Mouse (Mus musculus): ENCODE data around the gene Rspo1. TPM values are rescaled to one million over a fixed set of nuclear protein-coding genes. Genes with fewer than 3 reads are reported as not detected.

The Rspo1 gene
- polyA plus RNA-seq, 1 experiment from 2014 or later, result 56.2 TPM

- Histone ChIP-seq H3K4me1 (replicated peaks; ENCODE audit: control insufficient read depth, insufficient read depth, low read length) (peaks cover 18% of the 10 kb centered on the region), H3K4me2 (ENCODE audit: low read depth, low read length, severe bottlenecking) (no peak overlapping the region), H3K9ac (ENCODE audit: low read length) (no peak overlapping the region; the same call in 1 of the 2 replicates), H3K9me3 (ENCODE audit: control insufficient read depth, low read length) (no peaks in the 10 kb centered on the region), H3K27me3 (ENCODE audit: control insufficient read depth, insufficient read depth, low read length) (no peaks in the 10 kb centered on the region), H3K36me3 (ENCODE audit: control insufficient read depth, insufficient read depth, low read length) (no peaks in the 10 kb centered on the region), H3K4me3 (ENCODE audit: low read depth, low read length) (no peak overlapping the region), H3K27ac (ENCODE audit: low read depth, low read length) (peak overlapping the region; percentile 53)
- ATAC-seq (replicated peaks; ENCODE audit: low FRiP score) (no peak), DNase-seq (ENCODE audit: low spot score) (no peak)
- 47% methylated on average over 6 of the region's 6 CpGs for WGBS
Observed at GRCm38 (mm10) chr4:124968711-124969110, 17.5 kb upstream of the Rspo1 start.

GRCm38 (mm10) chr4:124969219-124969848 lies 16.9 kb upstream of the Rspo1 start:
- DNase-seq (ENCODE audit: low spot score), result peak; percentile 40
- peaks cover 18% of the 10 kb centered on the region for H3K4me1 ChIP-seq (replicated peaks; ENCODE audit: control insufficient read depth, insufficient read depth, low read length)
- H3K4me2 ChIP-seq (ENCODE audit: low read depth, low read length, severe bottlenecking), result no peak overlapping the region
- H3K27ac ChIP-seq (ENCODE audit: low read depth, low read length), result peak overlapping the region; percentile 53
- no peak overlapping the region for H3K9ac ChIP-seq (ENCODE audit: low read length)
- WGBS, result 74% methylated on average over 7 of the region's 7 CpGs
- H3K9me3 ChIP-seq (ENCODE audit: control insufficient read depth, low read length), result no peaks in the 10 kb centered on the region
- no peaks in the 10 kb centered on the region for H3K27me3 ChIP-seq (ENCODE audit: control insufficient read depth, insufficient read depth, low read length)
- no peak for ATAC-seq (replicated peaks; ENCODE audit: low FRiP score)
- H3K36me3 ChIP-seq (ENCODE audit: control insufficient read depth, insufficient read depth, low read length), result no peaks in the 10 kb centered on the region
- H3K4me3 ChIP-seq (ENCODE audit: low read depth, low read length), result no peak overlapping the region

GRCm38 (mm10) chr4:124970194-124970593 lies 16.0 kb upstream of the Rspo1 start:
- H3K4me3 ChIP-seq (ENCODE audit: low read depth, low read length), result no peak overlapping the region
- no peaks in the 10 kb centered on the region for H3K27me3 ChIP-seq (ENCODE audit: control insufficient read depth, insufficient read depth, low read length)
- WGBS, result 74% methylated on average over 11 of the region's 11 CpGs
- no peaks in the 10 kb centered on the region for H3K9me3 ChIP-seq (ENCODE audit: control insufficient read depth, low read length)
- H3K4me1 ChIP-seq (replicated peaks; ENCODE audit: control insufficient read depth, insufficient read depth, low read length), result peaks cover 15% of the 10 kb centered on the region
- no peak overlapping the region for H3K4me2 ChIP-seq (ENCODE audit: low read depth, low read length, severe bottlenecking)
- no peak overlapping the region for H3K27ac ChIP-seq (ENCODE audit: low read depth, low read length)
- DNase-seq (ENCODE audit: low spot score) (peak; percentile 39), ATAC-seq (replicated peaks; ENCODE audit: low FRiP score) (no peak)
- no peaks in the 10 kb centered on the region for H3K36me3 ChIP-seq (ENCODE audit: control insufficient read depth, insufficient read depth, low read length)
- no peak overlapping the region for H3K9ac ChIP-seq (ENCODE audit: low read length)

GRCm38 (mm10) chr4:124970677-124971076 lies 15.6 kb upstream of the Rspo1 start:
- Histone ChIP-seq H3K27ac (ENCODE audit: low read depth, low read length) (no peak overlapping the region), H3K9ac (ENCODE audit: low read length) (no peak overlapping the region), H3K9me3 (ENCODE audit: control insufficient read depth, low read length) (no peaks in the 10 kb centered on the region), H3K36me3 (ENCODE audit: control insufficient read depth, insufficient read depth, low read length) (no peaks in the 10 kb centered on the region), H3K4me1 (replicated peaks; ENCODE audit: control insufficient read depth, insufficient read depth, low read length) (peaks cover 11% of the 10 kb centered on the region), H3K4me2 (ENCODE audit: low read depth, low read length, severe bottlenecking) (no peak overlapping the region), H3K27me3 (ENCODE audit: control insufficient read depth, insufficient read depth, low read length) (no peaks in the 10 kb centered on the region), H3K4me3 (ENCODE audit: low read depth, low read length) (no peak overlapping the region)
- no peak for ATAC-seq (replicated peaks; ENCODE audit: low FRiP score)
- 36% methylated on average over 5 of the region's 5 CpGs for WGBS
- peak; percentile 48 for DNase-seq (ENCODE audit: low spot score)

- H3K27me3 ChIP-seq (ENCODE audit: control insufficient read depth, insufficient read depth, low read length), result no peaks in the 10 kb centered on the region
- H3K36me3 ChIP-seq (ENCODE audit: control insufficient read depth, insufficient read depth, low read length), result no peaks in the 10 kb centered on the region
- no peak for DNase-seq (ENCODE audit: low spot score)
- no peak overlapping the region for H3K4me2 ChIP-seq (ENCODE audit: low read depth, low read length, severe bottlenecking)
- H3K4me1 ChIP-seq (replicated peaks; ENCODE audit: control insufficient read depth, insufficient read depth, low read length), result peaks cover 11% of the 10 kb centered on the region
- WGBS, result 83% methylated on average over 8 of the region's 8 CpGs
- H3K27ac ChIP-seq (ENCODE audit: low read depth, low read length), result no peak overlapping the region
- H3K9ac ChIP-seq (ENCODE audit: low read length), result no peak overlapping the region
- no peaks in the 10 kb centered on the region for H3K9me3 ChIP-seq (ENCODE audit: control insufficient read depth, low read length)
- no peak for ATAC-seq (replicated peaks; ENCODE audit: low FRiP score)
- H3K4me3 ChIP-seq (ENCODE audit: low read depth, low read length), result no peak overlapping the region
Observed at GRCm38 (mm10) chr4:124971094-124971493, 15.1 kb upstream of the Rspo1 start.

- WGBS, result 65% methylated on average over 9 of the region's 9 CpGs
- Histone ChIP-seq H3K4me3 (ENCODE audit: low read depth, low read length) (no peak overlapping the region), H3K9me3 (ENCODE audit: control insufficient read depth, low read length) (no peaks in the 10 kb centered on the region), H3K4me1 (replicated peaks; ENCODE audit: control insufficient read depth, insufficient read depth, low read length) (peaks cover 11% of the 10 kb centered on the region), H3K4me2 (ENCODE audit: low read depth, low read length, severe bottlenecking) (no peak overlapping the region), H3K9ac (ENCODE audit: low read length) (no peak overlapping the region), H3K27ac (ENCODE audit: low read depth, low read length) (no peak overlapping the region), H3K36me3 (ENCODE audit: control insufficient read depth, insufficient read depth, low read length) (no peaks in the 10 kb centered on the region), H3K27me3 (ENCODE audit: control insufficient read depth, insufficient read depth, low read length) (no peaks in the 10 kb centered on the region)
- ATAC-seq (replicated peaks; ENCODE audit: low FRiP score) (no peak), DNase-seq (ENCODE audit: low spot score) (peak; percentile 50)
Observed at GRCm38 (mm10) chr4:124972316-124972715, 13.9 kb upstream of the Rspo1 start.

GRCm38 (mm10) chr4:124973296-124973695 lies 12.9 kb upstream of the Rspo1 start:
- H3K4me2 ChIP-seq (ENCODE audit: low read depth, low read length, severe bottlenecking), result no peak overlapping the region
- no peak overlapping the region for H3K27ac ChIP-seq (ENCODE audit: low read depth, low read length)
- no peaks in the 10 kb centered on the region for H3K9me3 ChIP-seq (ENCODE audit: control insufficient read depth, low read length)
- no peak for ATAC-seq (replicated peaks; ENCODE audit: low FRiP score)
- no peak overlapping the region for H3K4me3 ChIP-seq (ENCODE audit: low read depth, low read length)
- DNase-seq (ENCODE audit: low spot score), result no peak
- no peak overlapping the region for H3K9ac ChIP-seq (ENCODE audit: low read length)
- 81% methylated on average over 2 of the region's 2 CpGs for WGBS
- no peaks in the 10 kb centered on the region for H3K27me3 ChIP-seq (ENCODE audit: control insufficient read depth, insufficient read depth, low read length)
- no peaks in the 10 kb centered on the region for H3K36me3 ChIP-seq (ENCODE audit: control insufficient read depth, insufficient read depth, low read length)
- H3K4me1 ChIP-seq (replicated peaks; ENCODE audit: control insufficient read depth, insufficient read depth, low read length), result peaks cover 10% of the 10 kb centered on the region

GRCm38 (mm10) chr4:124978201-124978600 lies 8.0 kb upstream of the Rspo1 start:
- Histone ChIP-seq H3K4me1 (replicated peaks; ENCODE audit: control insufficient read depth, insufficient read depth, low read length) (peaks cover 6% of the 10 kb centered on the region; the same call in 1 of the 2 replicates), H3K36me3 (ENCODE audit: control insufficient read depth, insufficient read depth, low read length) (no peaks in the 10 kb centered on the region), H3K9me3 (ENCODE audit: control insufficient read depth, low read length) (no peaks in the 10 kb centered on the region), H3K27me3 (ENCODE audit: control insufficient read depth, insufficient read depth, low read length) (peaks cover 2% of the 10 kb centered on the region; the same call in 1 of the 2 replicates), H3K4me2 (ENCODE audit: low read depth, low read length, severe bottlenecking) (no peak overlapping the region), H3K27ac (ENCODE audit: low read depth, low read length) (no peak overlapping the region), H3K4me3 (ENCODE audit: low read depth, low read length) (no peak overlapping the region), H3K9ac (ENCODE audit: low read length) (no peak overlapping the region)
- 38% methylated on average over 5 of the region's 5 CpGs for WGBS
- ATAC-seq (replicated peaks; ENCODE audit: low FRiP score) (no peak), DNase-seq (ENCODE audit: low spot score) (no peak)

- peak; percentile 68 for DNase-seq (ENCODE audit: low spot score)
- H3K27me3 ChIP-seq (ENCODE audit: control insufficient read depth, insufficient read depth, low read length), result peaks cover 49% of the 10 kb centered on the region
- no peak overlapping the region for H3K4me3 ChIP-seq (ENCODE audit: low read depth, low read length)
- no peak overlapping the region for H3K4me2 ChIP-seq (ENCODE audit: low read depth, low read length, severe bottlenecking)
- H3K9ac ChIP-seq (ENCODE audit: low read length), result no peak overlapping the region
- no peaks in the 10 kb centered on the region for H3K9me3 ChIP-seq (ENCODE audit: control insufficient read depth, low read length)
- peaks cover 14% of the 10 kb centered on the region for H3K4me1 ChIP-seq (replicated peaks; ENCODE audit: control insufficient read depth, insufficient read depth, low read length)
- no peak overlapping the region for H3K27ac ChIP-seq (ENCODE audit: low read depth, low read length)
- WGBS, result 20% methylated on average over 9 of the region's 9 CpGs
- no peaks in the 10 kb centered on the region for H3K36me3 ChIP-seq (ENCODE audit: control insufficient read depth, insufficient read depth, low read length)
- no peak for ATAC-seq (replicated peaks; ENCODE audit: low FRiP score)
Observed at GRCm38 (mm10) chr4:124983893-124984526, 2.2 kb upstream of the Rspo1 start.
